Mouse (Mus musculus) small intestine, adult 10 weeks (tissue): ENCODE results near the gene Hsd17b6. TPM values are rescaled to one million over a fixed set of nuclear protein-coding genes. Genes with fewer than 3 reads are reported as not detected.

Source experiments
- polyA plus RNA-seq: library from polyadenylated mRNA; stranded (reverse); fragments of 350-450 nt; fragmentation: Illumina TruSeq; extraction: RNeasy Lipid Tissue Mini Kit (QIAGEN cat#74804); gene quantifications from one replicate; pipeline ENCODE4 v1.2.3, GENCODE M21; 2014; ENCODE audit warnings: low replicate concordance

Gene Hsd17b6
- polyA plus RNA-seq: 123 TPM

GRCm38 (mm10) chr10:128007446-128007845 is at the start of gene Hsd17b6:
TSS of gene Hsd17b6 (minus strand) at chr10:128007611.

GRCm38 (mm10) chr10:128015068-128015934 is 7.9 kb upstream of the Hsd17b6 start, which contains the start of gene Prim1:
TSS of gene Prim1 (plus strand) at chr10:128015168.

Other genes with a start within 250 kb of the Hsd17b6 start
- 0.19 TPM for gene Rdh1, start 247.9 kb downstream of the Hsd17b6 start, polyA plus RNA-seq
- not detected for gene Rdh16f1, start 247.8 kb downstream of the Hsd17b6 start, polyA plus RNA-seq
- 67.6 TPM for gene Rdh9, start 231.2 kb downstream of the Hsd17b6 start, polyA plus RNA-seq
- gene Rdh16, start 206.5 kb downstream of the Hsd17b6 start, polyA plus RNA-seq: 7.8 TPM
- not detected for gene Rdh19, start 157.7 kb downstream of the Hsd17b6 start, polyA plus RNA-seq
- gene Rdh16f2, start 141.1 kb downstream of the Hsd17b6 start, polyA plus RNA-seq: 5.0 TPM
- 55.8 TPM for gene Rdh7, start 118.8 kb downstream of the Hsd17b6 start, polyA plus RNA-seq
- gene Sdr9c7, start 109.1 kb downstream of the Hsd17b6 start, polyA plus RNA-seq: 0.93 TPM
- gene Prim1, start 7.6 kb upstream of the Hsd17b6 start, polyA plus RNA-seq: 46.8 TPM
- 874 TPM for gene Naca, start 28.0 kb upstream of the Hsd17b6 start, polyA plus RNA-seq
- gene Ptges3, start 51.3 kb upstream of the Hsd17b6 start, polyA plus RNA-seq: 368 TPM
- 821 TPM for gene Atp5b, start 75.7 kb upstream of the Hsd17b6 start, polyA plus RNA-seq
- gene Baz2a, start 84.0 kb upstream of the Hsd17b6 start, polyA plus RNA-seq: 16.8 TPM
- 4.7 TPM for gene Rbms2, start 172.7 kb upstream of the Hsd17b6 start, polyA plus RNA-seq
- 0.59 TPM for gene Gls2, start 186.8 kb upstream of the Hsd17b6 start, polyA plus RNA-seq
- 13.5 TPM for gene Spryd4, start 204.2 kb upstream of the Hsd17b6 start, polyA plus RNA-seq
- gene Mip, start 218.2 kb upstream of the Hsd17b6 start, polyA plus RNA-seq: not detected
- 1.4 TPM for gene Timeless, start 224.5 kb upstream of the Hsd17b6 start, polyA plus RNA-seq
- gene Apon, start 246.5 kb upstream of the Hsd17b6 start, polyA plus RNA-seq: 0.41 TPM